Mouse (Mus musculus): ENCODE results near the gene Bglap3. TPM values are rescaled to one million over a fixed set of nuclear protein-coding genes. Genes with fewer than 3 reads are reported as not detected.
"Not testable (repeated sequence)": the region's sequence is repeated elsewhere in the genome, so short reads cannot be mapped to it uniquely, and the experiment has no call there.

The Bglap3 gene
- total RNA-seq (2021) = not detected
- long read RNA-seq, experiment 1 = 0 reads
- long read RNA-seq, experiment 2 = 0 reads

DNA sequence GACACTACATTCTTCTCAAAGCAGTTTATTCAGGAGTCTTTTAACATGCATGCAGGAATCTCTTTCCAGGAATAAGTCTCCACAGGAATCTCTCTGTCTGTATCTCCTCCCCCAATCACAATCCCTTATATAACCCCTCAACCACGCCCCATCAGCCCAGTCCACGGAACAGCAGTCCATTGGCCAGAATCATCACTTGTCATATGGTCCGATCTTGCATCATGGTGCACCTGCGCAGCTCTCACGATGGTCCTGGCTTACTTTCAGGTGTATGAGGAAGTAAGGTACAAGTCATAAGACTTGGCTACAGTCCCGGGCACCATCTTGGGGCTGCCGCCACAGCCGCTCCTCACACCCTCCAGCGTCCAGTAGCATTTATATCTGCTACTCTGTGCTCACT is at the start of gene Bglap3:
Bglap3 (minus strand) TSS at position 101 of the 400 bp plus-strand sequence.
- DNase-seq (ENCODE audit: low spot score in 2 of 2) = not testable (repeated sequence)

GRCm38 (mm10) chr3:88422020-88422720 is 49.6 kb upstream of the Bglap3 start:
- no peak for DNase-seq (ENCODE audit: low spot score in 2 of 2)

- DNase-seq (ENCODE audit: low spot score in 2 of 2) = no peak
These were observed 48.2 kb upstream of the Bglap3 start for GRCm38 (mm10) chr3:88420771-88421170.

GRCm38 (mm10) chr3:88418016-88418415 is 45.5 kb upstream of the Bglap3 start:
- no peak for DNase-seq (ENCODE audit: low spot score in 2 of 2)

GRCm38 (mm10) chr3:88415668-88416067 is 43.1 kb upstream of the Bglap3 start:
- no peak for DNase-seq (ENCODE audit: low spot score in 2 of 2)

DNA sequence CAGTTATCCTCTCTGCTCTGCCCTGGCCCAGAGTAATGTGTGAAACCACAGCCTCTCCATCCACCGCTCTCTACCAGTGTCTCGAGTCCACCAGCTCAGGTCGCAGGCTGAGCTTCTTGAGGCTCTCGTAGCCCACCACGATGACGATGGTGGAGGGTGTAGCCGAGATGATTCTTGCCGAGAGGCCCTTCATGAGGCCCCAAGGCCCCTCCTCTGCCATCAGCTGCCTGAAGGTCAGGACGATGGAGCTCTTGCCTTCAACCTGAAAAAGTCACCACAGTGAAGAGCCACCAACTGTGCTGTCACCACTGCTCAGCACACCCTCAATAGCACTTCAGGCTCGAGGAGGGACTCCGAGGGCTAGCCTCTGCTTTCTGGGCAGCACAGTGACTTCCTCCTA is 40.1 kb upstream of the Bglap3 start:
- no peak for DNase-seq (ENCODE audit: low spot score in 2 of 2)

GRCm38 (mm10) chr3:88411681-88412080 is 39.1 kb upstream of the Bglap3 start:
- no peak for DNase-seq (ENCODE audit: low spot score in 2 of 2)

- DNase-seq (ENCODE audit: low spot score in 2 of 2) = no peak
These were observed 38.1 kb upstream of the Bglap3 start for GRCm38 (mm10) chr3:88410645-88411031.

- DNase-seq (ENCODE audit: low spot score in 2 of 2) = peak; percentile 89 to 96
These were observed 37.5 kb upstream of the Bglap3 start, which contains the start of gene Pmf1 for GRCm38 (mm10) chr3:88409741-88410644. Gene Pmf1, minus strand, starts transcription at chr3:88410331.

- no peak for DNase-seq (ENCODE audit: low spot score in 2 of 2)
These were observed 36.4 kb upstream of the Bglap3 start for GRCm38 (mm10) chr3:88408953-88409352.

- no peak for DNase-seq (ENCODE audit: low spot score in 2 of 2)
These were observed 35.0 kb upstream of the Bglap3 start for GRCm38 (mm10) chr3:88407529-88407928.

GRCm38 (mm10) chr3:88407090-88407489 is 34.5 kb upstream of the Bglap3 start:
- DNase-seq (ENCODE audit: low spot score in 2 of 2) = peak; percentile 60 to 83

DNA sequence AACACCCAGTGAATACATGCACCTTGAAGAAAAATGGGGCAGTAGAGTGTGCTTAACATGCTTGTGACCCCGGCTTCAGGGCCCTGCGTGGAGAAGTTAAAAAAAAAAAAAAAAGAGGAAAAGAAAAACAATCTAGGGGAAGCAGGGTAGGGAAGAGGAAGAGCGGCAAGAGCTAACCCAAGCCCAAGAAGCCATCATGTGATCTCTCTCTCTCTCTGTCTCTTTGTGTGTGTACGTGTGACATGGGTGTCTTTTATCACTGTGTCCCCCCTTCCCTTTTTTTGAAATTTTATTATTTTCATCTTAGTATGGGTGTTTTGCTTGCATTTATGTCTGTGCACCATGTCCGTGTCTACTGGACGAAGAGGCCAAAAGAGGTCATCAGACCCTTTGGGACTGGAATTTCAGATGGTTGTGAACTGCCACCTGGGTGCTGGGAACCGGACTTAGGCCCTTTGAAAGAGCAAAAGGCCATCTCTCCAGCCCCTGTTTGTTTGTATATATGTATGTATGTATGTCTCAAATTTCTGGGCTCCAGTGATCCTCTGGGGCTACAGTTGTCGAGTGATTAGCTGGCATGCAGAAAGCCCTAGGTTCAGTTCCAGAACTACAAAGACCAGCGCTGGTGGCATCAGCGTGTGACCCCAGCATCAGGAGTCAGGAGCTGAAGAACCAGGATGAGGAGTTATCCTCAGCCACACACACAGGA is 31.1 kb upstream of the Bglap3 start:
- DNase-seq (ENCODE audit: low spot score in 2 of 2) = no peak

DNA sequence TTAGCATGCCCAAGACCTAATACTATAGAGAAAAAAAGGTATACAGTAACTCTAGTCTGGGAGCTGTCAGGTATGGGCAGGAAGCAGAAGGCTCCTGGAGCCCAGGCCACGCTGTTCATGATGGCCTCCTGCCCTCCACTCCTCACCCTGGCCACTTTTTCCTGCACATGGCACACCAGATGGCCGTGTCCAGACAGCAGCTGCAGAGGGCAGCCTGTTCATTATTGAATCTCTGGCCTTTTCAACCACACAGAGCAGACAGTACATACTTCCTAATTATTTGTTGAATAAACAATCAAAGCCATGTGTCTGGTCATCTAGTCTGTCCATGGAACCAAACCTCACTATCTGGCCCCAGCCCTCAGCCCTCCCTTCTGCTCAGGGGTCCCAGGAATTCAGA is 26.1 kb upstream of the Bglap3 start:
- DNase-seq (ENCODE audit: low spot score in 2 of 2) = no peak

- DNase-seq (ENCODE audit: low spot score in 2 of 2) = no peak
These were observed 23.2 kb upstream of the Bglap3 start for GRCm38 (mm10) chr3:88395742-88396141.

GRCm38 (mm10) chr3:88395288-88395687 is 22.7 kb upstream of the Bglap3 start:
- DNase-seq (ENCODE audit: low spot score in 2 of 2) = no peak

DNA sequence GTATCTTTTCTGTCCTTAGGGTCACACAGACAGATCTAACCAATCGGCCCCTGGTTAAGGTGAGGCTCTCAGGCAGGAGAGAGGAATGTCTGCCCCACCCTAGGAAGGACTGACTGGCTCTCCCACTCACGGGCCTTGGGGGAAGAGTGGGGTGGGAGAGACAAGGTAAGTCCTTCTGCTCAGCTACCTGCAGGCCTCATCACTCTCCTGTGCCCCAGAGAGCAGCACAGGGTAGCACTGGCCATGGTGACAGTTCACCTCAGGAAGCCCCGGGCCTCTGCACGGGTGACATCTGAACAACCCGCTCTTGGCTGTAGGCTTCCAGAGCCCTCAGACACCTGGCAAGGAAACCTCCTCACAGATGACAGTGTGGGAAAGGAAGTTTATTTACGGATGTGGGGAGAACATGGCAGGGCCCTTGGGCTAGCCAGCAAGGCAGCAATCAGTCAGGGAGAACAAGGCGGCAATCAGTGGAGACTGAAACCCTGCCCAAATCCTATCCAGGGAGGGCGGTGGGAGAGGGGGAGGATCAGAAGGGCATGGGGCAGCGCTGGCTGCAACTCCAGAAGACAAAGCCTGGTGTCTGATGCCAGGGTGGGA is 21.3 kb upstream of the Bglap3 start:
- no peak for DNase-seq (ENCODE audit: low spot score in 2 of 2)

GRCm38 (mm10) chr3:88384364-88384763 is 11.8 kb upstream of the Bglap3 start, which contains the start of gene Bglap:
Gene Bglap, minus strand, starts transcription at chr3:88384464.
- no peak for DNase-seq (ENCODE audit: low spot score in 2 of 2)

DNA sequence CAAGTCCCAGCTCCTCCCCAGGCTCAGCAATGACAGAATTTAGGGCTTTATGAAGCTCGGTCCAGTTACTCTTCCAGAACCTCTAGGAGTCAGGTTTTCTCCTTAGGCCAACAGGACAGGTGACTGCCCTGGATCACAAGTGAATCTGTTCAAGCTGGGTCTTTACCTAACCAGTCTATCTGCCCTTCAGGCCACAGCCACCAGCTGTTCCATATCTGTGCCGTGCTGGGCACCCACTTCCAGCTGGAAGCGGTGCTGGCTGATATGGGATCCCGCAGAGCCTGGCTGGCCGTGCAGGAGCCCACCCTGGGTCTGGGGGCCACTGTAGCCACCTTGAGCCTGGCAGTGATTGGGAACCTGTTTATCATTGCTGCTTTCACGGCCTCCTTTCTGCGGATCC is 9.8 kb upstream of the Bglap3 start:
- not testable (repeated sequence) for DNase-seq (ENCODE audit: low spot score in 2 of 2)

DNA sequence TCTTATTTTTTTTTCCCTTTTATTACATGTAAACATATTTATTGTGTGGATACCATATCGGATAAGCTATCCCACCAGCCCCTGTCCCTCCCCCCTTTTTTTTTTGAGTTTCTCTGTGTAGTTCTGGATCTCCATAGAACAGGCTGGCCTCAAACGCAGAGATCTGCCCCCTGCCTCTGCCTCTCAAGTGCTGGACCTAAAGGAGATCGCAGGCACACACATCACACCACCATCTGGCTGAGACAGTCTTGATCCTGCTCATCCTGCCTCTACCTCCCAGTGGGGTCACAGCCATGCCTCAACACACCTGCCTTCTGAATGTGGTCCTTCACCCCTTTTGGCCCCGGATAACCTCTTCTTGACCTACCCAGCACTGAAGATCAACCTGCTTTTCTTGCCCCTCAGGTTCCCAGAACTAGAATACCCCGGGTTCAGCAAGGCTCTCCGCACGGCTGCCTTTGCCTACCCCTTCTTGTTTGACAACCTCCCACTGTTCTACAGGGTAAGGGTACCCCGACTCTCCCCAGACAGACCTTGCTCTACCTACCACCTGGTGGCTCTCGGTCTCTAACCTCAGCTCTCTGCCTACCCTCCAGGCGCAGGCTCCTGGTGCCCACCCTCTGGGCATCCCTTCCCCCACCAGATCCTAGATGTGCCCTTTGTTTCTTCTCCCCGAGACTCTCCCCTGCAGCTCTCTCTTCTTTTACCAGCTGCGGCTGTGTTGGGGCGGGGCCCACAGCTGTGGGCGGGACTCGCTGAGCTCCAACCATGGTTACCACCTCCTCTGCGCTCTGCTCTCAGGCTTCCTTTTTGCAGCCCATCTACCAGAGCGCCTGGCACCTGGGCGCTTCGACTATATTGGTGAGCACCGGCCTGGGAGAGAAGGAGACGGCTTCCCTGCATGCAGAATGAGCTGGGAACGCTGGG is 9.1 kb upstream of the Bglap3 start:
- not testable (repeated sequence) for DNase-seq (ENCODE audit: low spot score in 2 of 2)

Measured in layer of hippocampus, postnatal 14 days (tissue).